In genomic region chr14:121116696-121117095, GRCm38 (mm10) we compare ENCODE assay signal across 28 mouse cellular contexts.
DNase-seq lines count a peak whose midpoint lies in the region; ATAC-seq and TF ChIP-seq lines count a peak whose summit lies in the region.
"Had no signal": no experiment of that assay in that cellular context is flagged by ENCODE, and none has a peak within 500 bp of the region (broad histone marks: within the 10 kb centered on the region; RNA-seq: fewer than 3 reads in every experiment).

No protein-coding gene starts in this region.

- peaks cover 30% of the 10 kb centered on the region; the same call in 1 of the 2 replicates for H3K36me3 ChIP-seq in kidney, embryonic 15.5 days
- no peaks in the 10 kb centered on the region for H3K36me3 ChIP-seq in thymus, adult 2 months (ENCODE audit: control insufficient read depth, insufficient read depth, low read length)
- H3K36me3 ChIP-seq: liver, embryonic 12.5 days had no signal

- no peaks in the 10 kb centered on the region for H3K9me3 ChIP-seq in kidney, embryonic 15.5 days (replicated peaks)
- H3K9me3 ChIP-seq: embryonic facial prominence, embryonic 10.5 days; embryonic facial prominence, embryonic 15.5 days; forebrain, embryonic 12.5 days; hindbrain, embryonic 10.5 days; intestine, embryonic 15.5 days; liver, embryonic 12.5 days; midbrain, embryonic 10.5 days; midbrain, embryonic 15.5 days had no signal

- no peak for DNase-seq in Patski (ENCODE audit: low read depth, low spot score)
- peak; percentile 53 for DNase-seq in kidney, adult 18-20 months
- DNase-seq in kidney, postnatal 25 days: peak; percentile 64 to 80
- DNase-seq in thymus, adult 2 months: no peak
- DNase-seq in cerebellum, adult 8-10 months: no peak
- no peak for DNase-seq in gastrocnemius, adult 8-10 months (ENCODE audit: low spot score in 2 of 2)
- DNase-seq: adrenal gland, postnatal 25 days; cerebellum, adult 18-20 months; cerebellum, postnatal 14 days; forebrain, postnatal 0 days; gastrocnemius, postnatal 10 days; heart, postnatal 14 days; liver, postnatal 0 days; lung, postnatal 10 days; right cerebral cortex, adult 18-20 months; spleen, adult 18-20 months; thymus, postnatal 4 days had no signal

- 61% methylated on average over 4 of the region's 4 CpGs for whole genome bisulfite sequencing in kidney, embryonic 15.5 days
- 97% methylated on average over 4 of the region's 4 CpGs for WGBS in thymus, adult 2 months

- TF ChIP-seq POLR2A in thymus, adult 2 months (IDR thresholded peaks at IDR 0.05; ENCODE audit: control insufficient read depth, extremely low read depth, insufficient read depth, low read length, poor library complexity): no peak

- in situ Hi-C loops in Patski (cut with MboI; ENCODE audit: low pct_unique_long_range_greater_than_20kb): no loop called here

- H3K4me2 ChIP-seq in kidney, embryonic 15.5 days: no peak overlapping the region
- H3K4me2 ChIP-seq: embryonic facial prominence, embryonic 15.5 days; forebrain, embryonic 12.5 days; intestine, embryonic 15.5 days; liver, embryonic 12.5 days; midbrain, embryonic 15.5 days had no signal

- ATAC-seq in Patski: peak; percentile 31
- ATAC-seq in kidney, embryonic 15.5 days (replicated peaks; ENCODE audit: low FRiP score): peak; percentile 83
- ATAC-seq: CD4-positive, CD25-positive, alpha-beta regulatory T cell, adult 4 months; forebrain, postnatal 0 days; hindbrain, embryonic 16.5 days; intestine, embryonic 15.5 days; liver, embryonic 12.5 days; liver, postnatal 0 days; midbrain, embryonic 15.5 days had no signal

- H3K9ac ChIP-seq in kidney, embryonic 15.5 days: no peak overlapping the region
- H3K9ac ChIP-seq: embryonic facial prominence, embryonic 15.5 days; forebrain, embryonic 12.5 days; forebrain, postnatal 0 days; intestine, embryonic 15.5 days; liver, embryonic 12.5 days; liver, postnatal 0 days; midbrain, embryonic 15.5 days had no signal

- POLR2A ChIA-PET in Patski (lab: Charles Lee): no interaction called here

- H3K27ac ChIP-seq in kidney, embryonic 15.5 days: peak overlapping the region; percentile 71
- H3K27ac ChIP-seq in thymus, adult 2 months (ENCODE audit: control insufficient read depth, insufficient read depth, low read length): no peak overlapping the region
- H3K27ac ChIP-seq: embryonic facial prominence, embryonic 10.5 days; embryonic facial prominence, embryonic 15.5 days; forebrain, embryonic 12.5 days; hindbrain, embryonic 10.5 days; intestine, embryonic 15.5 days; liver, embryonic 12.5 days; midbrain, embryonic 10.5 days; midbrain, embryonic 15.5 days had no signal

- H3K4me1 ChIP-seq in kidney, embryonic 15.5 days: peaks cover 71% of the 10 kb centered on the region
- H3K4me1 ChIP-seq in thymus, adult 2 months (replicated peaks; ENCODE audit: control insufficient read depth, insufficient read depth, low read length): no peaks in the 10 kb centered on the region
- H3K4me1 ChIP-seq: forebrain, embryonic 12.5 days; intestine, embryonic 15.5 days; liver, embryonic 12.5 days; midbrain, embryonic 10.5 days; midbrain, embryonic 15.5 days had no signal

- no peak for TF ChIP-seq CTCF in Patski (IDR thresholded peaks at IDR 0.05)
- TF ChIP-seq CTCF in thymus, adult 2 months (IDR thresholded peaks at IDR 0.05; ENCODE audit: borderline replicate concordance, control insufficient read depth, extremely low read depth, insufficient read depth, low read length, poor library complexity): no peak

- no peak overlapping the region for H3K4me3 ChIP-seq in kidney, embryonic 15.5 days (replicated peaks)
- no peak overlapping the region for H3K4me3 ChIP-seq in thymus, adult 2 months (ENCODE audit: control insufficient read depth, insufficient read depth, low read length)
- H3K4me3 ChIP-seq: embryonic facial prominence, embryonic 10.5 days; embryonic facial prominence, embryonic 15.5 days; forebrain, embryonic 12.5 days; hindbrain, embryonic 10.5 days; intestine, embryonic 15.5 days; liver, embryonic 12.5 days; midbrain, embryonic 10.5 days; midbrain, embryonic 15.5 days had no signal

- H3K27me3 ChIP-seq in Patski: no peaks in the 10 kb centered on the region
- H3K27me3 ChIP-seq in kidney, embryonic 15.5 days: no peaks in the 10 kb centered on the region
- no peaks in the 10 kb centered on the region for H3K27me3 ChIP-seq in thymus, adult 2 months (ENCODE audit: control insufficient read depth, insufficient read depth, low read length)
- H3K27me3 ChIP-seq: embryonic facial prominence, embryonic 15.5 days; forebrain, embryonic 12.5 days; intestine, embryonic 15.5 days; liver, embryonic 12.5 days; midbrain, embryonic 15.5 days had no signal

- CTCF ChIA-PET in Patski (lab: Charles Lee): no interaction called here

Comparison
In these comparisons a context has a peak if more than half of its experiments do, and no peak if none do; other contexts are left out.
1. DNase-seq: peak in kidney, adult 18-20 months (single experiment) and kidney, postnatal 25 days (2 of 2); none in Patski (single experiment), thymus, adult 2 months (single experiment), cerebellum, adult 8-10 months (single experiment) and gastrocnemius, adult 8-10 months (0 of 2).